Comparison of ENCODE assay signal across 7 mouse cellular contexts in the genomic region with DNA sequence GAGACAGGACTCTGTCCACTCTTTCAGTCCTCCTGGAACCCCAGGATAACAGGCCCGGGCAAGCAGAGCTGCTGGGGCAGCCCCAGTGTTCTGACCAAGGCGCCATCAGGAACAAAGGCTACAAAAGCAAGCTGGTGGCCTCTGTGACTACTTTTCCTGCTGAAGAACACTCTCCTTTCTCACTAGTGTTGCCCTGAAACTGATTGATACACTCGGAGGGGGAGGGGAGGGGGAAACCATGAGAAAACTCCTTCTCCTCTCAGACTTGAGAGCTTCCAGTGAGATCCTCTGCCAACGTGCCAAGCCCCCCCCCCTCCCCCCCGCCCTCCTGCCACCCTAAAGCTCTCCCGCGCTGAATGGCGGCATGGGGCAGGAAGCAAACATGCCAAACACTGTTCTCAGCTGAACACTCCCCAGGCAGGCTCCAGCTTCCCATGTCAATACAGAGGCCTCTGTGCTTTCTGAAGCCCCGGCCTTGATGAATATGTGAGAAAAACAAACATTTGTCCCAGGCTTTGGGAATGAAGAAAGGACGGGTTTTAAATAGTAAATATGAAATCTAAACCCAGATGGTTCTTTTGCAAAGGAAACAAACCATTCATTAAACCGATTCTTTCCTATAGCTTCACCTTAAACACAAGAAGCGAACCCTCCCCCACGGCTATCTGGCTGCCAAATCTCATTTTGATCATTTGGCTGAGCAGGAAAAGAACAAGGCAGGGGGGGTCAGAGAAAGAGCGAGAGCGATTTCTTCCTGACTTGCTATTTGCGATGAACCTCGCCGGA.
A peak's percentile ranks its signal among the peaks of the same experiment; 100 is the strongest.
DNase-seq lines count a peak whose midpoint lies in the region; ATAC-seq and TF ChIP-seq lines count a peak whose summit lies in the region.

No protein-coding gene starts in this region.

- no peaks in the 10 kb centered on the region for H3K36me3 ChIP-seq in forebrain, postnatal 0 days (ENCODE audit: insufficient read depth)
- H3K36me3 ChIP-seq in neural tube, embryonic 14.5 days (ENCODE audit: control insufficient read depth, insufficient read depth, low read length): no peaks in the 10 kb centered on the region
- no peaks in the 10 kb centered on the region for H3K36me3 ChIP-seq in thymus, adult 2 months (ENCODE audit: control insufficient read depth, insufficient read depth, low read length)

- ATAC-seq in forebrain, postnatal 0 days: peak; percentile 94
- peak; percentile 91 for ATAC-seq in neural tube, embryonic 14.5 days (ENCODE audit: low read depth)

- peak; percentile 35 to 57 for DNase-seq in layer of hippocampus, postnatal 10 days (ENCODE audit: low spot score in 2 of 2)
- no peak for DNase-seq in layer of hippocampus, postnatal 25 days (ENCODE audit: extremely low spot score in 1 of 2, low spot score in 1 of 2)
- peak; percentile 38 for DNase-seq in embryo, embryonic 10 days (ENCODE audit: low spot score)
- DNase-seq in forebrain, postnatal 0 days: peak; percentile 81
- no peak for DNase-seq in thymus, adult 2 months
- DNase-seq in thymus, postnatal 4 days: no peak

- TF ChIP-seq POLR2A in thymus, adult 2 months (IDR thresholded peaks at IDR 0.05; ENCODE audit: control insufficient read depth, extremely low read depth, insufficient read depth, low read length, poor library complexity): no peak

- 0 out of 2 replicates have a peak overlapping the region, but pooled peaks have one; percentile 14 for H3K9ac ChIP-seq in forebrain, postnatal 0 days
- no peak overlapping the region for H3K9ac ChIP-seq in neural tube, embryonic 14.5 days (replicated peaks; ENCODE audit: low read depth, low read length)

- H3K4me2 ChIP-seq in forebrain, postnatal 0 days (ENCODE audit: low read depth): peak overlapping the region; percentile 13; the same call in 1 of the 2 replicates
- no peak overlapping the region for H3K4me2 ChIP-seq in neural tube, embryonic 14.5 days (ENCODE audit: low read depth, low read length)

- no peaks in the 10 kb centered on the region for H3K9me3 ChIP-seq in forebrain, postnatal 0 days (ENCODE audit: low read length)
- no peaks in the 10 kb centered on the region for H3K9me3 ChIP-seq in neural tube, embryonic 14.5 days (ENCODE audit: control insufficient read depth, low read length)

- no peak for TF ChIP-seq CTCF in forebrain, postnatal 0 days (IDR thresholded peaks at IDR 0.05; ENCODE audit: low read depth)
- no peak for TF ChIP-seq CTCF in thymus, adult 2 months (IDR thresholded peaks at IDR 0.05; ENCODE audit: borderline replicate concordance, control insufficient read depth, extremely low read depth, insufficient read depth, low read length, poor library complexity)

- H3K4me1 ChIP-seq in forebrain, postnatal 0 days (ENCODE audit: insufficient read depth): peaks cover 40% of the 10 kb centered on the region
- peaks cover 5% of the 10 kb centered on the region; the same call in 1 of the 2 replicates for H3K4me1 ChIP-seq in neural tube, embryonic 14.5 days (ENCODE audit: control insufficient read depth, insufficient read depth, low read length)
- no peaks in the 10 kb centered on the region for H3K4me1 ChIP-seq in thymus, adult 2 months (replicated peaks; ENCODE audit: control insufficient read depth, insufficient read depth, low read length)

- 7% methylated on average over 18 of the region's 18 CpGs for WGBS in forebrain, postnatal 0 days
- 23% methylated on average over 18 of the region's 18 CpGs for WGBS in neural tube, embryonic 14.5 days
- 50% methylated on average over 18 of the region's 18 CpGs for WGBS in thymus, adult 2 months

- H3K27me3 ChIP-seq in forebrain, postnatal 0 days (ENCODE audit: insufficient read depth, low read length): no peaks in the 10 kb centered on the region
- H3K27me3 ChIP-seq in neural tube, embryonic 14.5 days (ENCODE audit: control insufficient read depth, insufficient read depth, low read length): no peaks in the 10 kb centered on the region
- no peaks in the 10 kb centered on the region for H3K27me3 ChIP-seq in thymus, adult 2 months (ENCODE audit: control insufficient read depth, insufficient read depth, low read length)

- H3K4me3 ChIP-seq in forebrain, postnatal 0 days (ENCODE audit: low read depth, low read length): no peak overlapping the region
- H3K4me3 ChIP-seq in neural tube, embryonic 14.5 days (ENCODE audit: low read depth, low read length): no peak overlapping the region
- H3K4me3 ChIP-seq in thymus, adult 2 months (ENCODE audit: control insufficient read depth, insufficient read depth, low read length): no peak overlapping the region

- H3K27ac ChIP-seq in forebrain, postnatal 0 days (ENCODE audit: low read depth, low read length): peak overlapping the region; percentile 72
- H3K27ac ChIP-seq in neural tube, embryonic 14.5 days (ENCODE audit: low read depth, low read length): peak overlapping the region; percentile 71
- no peak overlapping the region for H3K27ac ChIP-seq in thymus, adult 2 months (ENCODE audit: control insufficient read depth, insufficient read depth, low read length)

Comparison
In these comparisons a context has a peak if more than half of its experiments do, and no peak if none do; other contexts are left out.
1. DNase-seq: peak in layer of hippocampus, postnatal 10 days (2 of 2), embryo, embryonic 10 days (single experiment) and forebrain, postnatal 0 days (single experiment); none in layer of hippocampus, postnatal 25 days (0 of 2), thymus, adult 2 months (single experiment) and thymus, postnatal 4 days (single experiment).